Mouse (Mus musculus) liver, adult (tissue): ENCODE measurements around the gene Rab9b.

Experiments used
- GATA4 ChIP-seq: IDR thresholded peaks from 2 replicates; pipeline ENCODE4 v1.6.1; 2014; ENCODE audit warnings: mild to moderate bottlenecking, low read length; ENCODE audit not compliant: insufficient replicate concordance

Gene Rab9b

DNA sequence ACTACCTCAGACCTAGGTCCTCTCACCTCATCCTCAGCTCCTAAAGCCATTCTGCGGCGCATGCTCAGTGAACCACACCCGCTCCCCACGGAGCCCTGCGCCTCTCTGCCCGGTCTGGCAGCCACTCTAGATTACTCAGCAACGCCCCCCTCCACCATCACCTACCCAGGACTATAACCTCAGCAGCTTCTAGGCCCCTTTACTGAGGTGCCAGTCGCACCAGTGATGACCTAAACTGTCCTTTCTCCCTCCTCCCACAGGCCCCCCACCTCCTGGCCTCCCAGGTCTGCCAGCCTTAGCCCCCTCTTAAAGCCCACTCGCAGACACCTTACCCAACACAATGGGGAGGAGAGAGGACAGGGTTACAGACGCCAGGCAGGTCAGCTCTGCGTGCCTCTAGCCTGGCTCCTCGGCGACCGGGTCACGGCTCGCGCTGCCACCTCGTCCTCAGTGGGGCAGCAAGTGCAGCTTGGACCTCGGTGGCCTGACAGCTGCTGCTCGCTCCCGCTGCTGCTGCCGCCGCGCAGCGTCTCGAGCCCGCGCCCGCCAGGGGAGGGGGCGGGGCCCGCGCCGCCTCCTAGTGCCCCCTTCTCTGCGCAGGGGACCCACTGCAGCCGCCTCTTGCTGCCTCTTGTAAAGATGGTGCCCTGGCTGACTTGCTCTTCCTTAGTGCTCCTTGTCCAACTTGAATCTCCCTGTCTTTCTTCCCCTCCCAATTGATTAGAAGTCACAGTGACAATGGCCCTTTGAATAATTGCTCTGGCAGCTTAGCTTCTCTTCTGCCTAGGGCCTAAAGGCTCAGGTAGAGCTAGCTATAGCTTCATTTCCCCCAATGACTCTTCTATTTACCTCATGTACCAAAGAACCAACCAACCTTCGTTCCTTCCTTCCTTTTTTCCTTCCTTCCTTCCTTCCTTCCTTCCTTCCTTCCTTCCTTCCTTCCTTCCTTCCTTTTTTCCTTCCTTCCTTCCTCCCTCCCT is at the start of gene Rab9b:
Rab9b (minus strand) TSS at position 695 of the 980 bp plus-strand sequence.
- no peak for TF ChIP-seq GATA4

DNA sequence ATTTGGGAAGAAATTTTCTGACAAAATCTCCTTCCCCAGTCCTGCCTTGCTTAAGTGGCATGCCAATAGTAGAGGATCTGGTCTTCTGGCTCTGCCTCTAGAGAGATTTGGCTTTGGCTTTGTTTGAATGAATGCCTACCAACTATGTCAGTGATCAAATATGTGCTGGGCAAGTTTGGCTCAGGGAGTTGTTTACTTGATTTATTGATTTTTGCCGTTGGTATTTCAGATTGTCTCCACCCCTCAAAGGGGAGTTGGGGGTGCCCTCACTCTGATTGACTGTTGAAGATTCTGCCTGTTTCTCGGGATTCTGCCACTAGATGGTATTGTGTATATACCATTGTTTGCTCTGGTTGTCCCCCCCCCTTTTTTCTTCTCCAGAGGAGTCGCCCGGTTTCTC is 35.8 kb upstream of the Rab9b start:
- no peak for TF ChIP-seq GATA4

DNA sequence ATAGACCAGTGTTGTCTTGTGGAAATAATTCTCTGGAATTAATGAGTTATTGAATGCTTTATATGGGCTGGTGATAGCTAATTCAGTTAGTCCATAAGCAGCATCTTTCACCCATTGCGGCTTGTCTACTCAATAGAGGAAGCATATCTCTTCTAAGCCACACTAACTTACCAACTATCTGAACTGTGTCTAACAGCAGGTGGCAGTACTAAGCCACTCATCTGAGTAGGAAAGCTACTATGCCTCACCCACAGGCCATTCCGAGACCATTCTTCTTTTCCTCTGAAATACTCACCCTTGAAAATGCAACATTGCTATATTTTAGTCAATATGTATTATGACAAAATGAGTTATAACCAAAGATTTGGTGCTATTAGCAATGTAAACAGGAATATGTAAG is 27.2 kb upstream of the Rab9b start:
- TF ChIP-seq GATA4 = no peak

GRCm38 (mm10) chrX:136850300-136850699 is 18.3 kb downstream of the Rab9b start:
- no peak for TF ChIP-seq GATA4

DNA sequence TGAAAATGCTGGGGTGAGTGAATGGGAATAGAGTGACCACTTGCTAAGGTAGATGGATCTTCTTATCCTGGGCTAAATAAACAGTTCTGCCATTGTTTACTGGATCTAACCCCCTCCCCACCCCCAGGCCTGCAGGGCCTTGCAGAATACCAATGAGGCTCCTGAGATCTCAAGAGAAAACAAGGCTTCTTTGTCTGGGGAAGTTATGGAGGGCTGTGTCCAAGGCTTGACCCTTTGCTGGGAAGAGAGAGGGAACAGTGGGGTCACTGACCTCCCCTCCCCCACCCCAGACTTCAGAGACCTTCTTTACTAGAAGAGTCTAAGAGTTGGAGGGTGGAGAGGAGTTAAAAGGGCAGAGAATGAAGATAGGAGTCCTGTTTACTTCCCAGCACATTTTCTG is 39.9 kb downstream of the Rab9b start:
- no peak for TF ChIP-seq GATA4

DNA sequence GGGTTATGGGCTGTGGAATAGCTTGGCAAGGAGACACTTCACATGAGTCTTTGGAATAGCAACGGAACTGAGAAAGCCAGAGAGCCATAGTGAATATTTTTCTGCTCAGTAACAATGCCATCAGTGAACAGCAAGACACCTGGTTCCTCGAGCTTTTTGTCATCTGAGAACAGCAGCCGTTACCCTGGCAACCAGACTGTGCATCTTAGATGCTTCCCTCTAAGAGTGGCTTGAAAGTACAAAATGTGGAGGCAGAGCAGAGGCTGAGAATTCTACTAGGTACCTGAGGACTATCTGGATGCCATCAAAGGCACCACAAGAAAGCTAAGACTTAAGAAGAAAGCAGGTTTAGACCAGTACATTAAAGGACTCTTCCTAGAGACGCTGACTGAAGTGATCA is 43.5 kb downstream of the Rab9b start:
- no peak for TF ChIP-seq GATA4

DNA sequence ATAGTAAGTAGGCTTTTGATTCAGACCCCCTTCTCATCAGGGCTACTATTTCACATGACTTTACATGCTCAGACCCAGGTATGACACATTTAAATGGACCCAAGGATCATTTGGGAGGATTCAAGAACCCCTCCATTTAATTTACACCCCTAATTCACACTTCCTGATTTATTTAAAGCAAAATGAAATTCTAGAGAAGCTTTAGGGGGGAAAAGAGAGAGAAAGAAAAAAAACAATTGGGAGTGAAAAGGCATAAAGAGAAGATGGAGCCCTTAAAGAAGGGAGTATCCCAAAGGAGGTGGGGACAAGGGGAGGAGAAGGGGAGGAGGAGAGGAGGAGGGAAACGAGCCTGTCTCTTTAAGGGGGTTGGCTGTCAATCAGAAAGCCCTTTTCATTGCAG is 46.2 kb downstream of the Rab9b start, which contains the start of gene Plp1:
Plp1 (plus strand) TSS at position 301 of the 400 bp plus-strand sequence.
- TF ChIP-seq GATA4 = no peak

- TF ChIP-seq GATA4 = no peak
Observed at GRCm38 (mm10) chrX:136820250-136820649, 48.3 kb downstream of the Rab9b start.

DNA sequence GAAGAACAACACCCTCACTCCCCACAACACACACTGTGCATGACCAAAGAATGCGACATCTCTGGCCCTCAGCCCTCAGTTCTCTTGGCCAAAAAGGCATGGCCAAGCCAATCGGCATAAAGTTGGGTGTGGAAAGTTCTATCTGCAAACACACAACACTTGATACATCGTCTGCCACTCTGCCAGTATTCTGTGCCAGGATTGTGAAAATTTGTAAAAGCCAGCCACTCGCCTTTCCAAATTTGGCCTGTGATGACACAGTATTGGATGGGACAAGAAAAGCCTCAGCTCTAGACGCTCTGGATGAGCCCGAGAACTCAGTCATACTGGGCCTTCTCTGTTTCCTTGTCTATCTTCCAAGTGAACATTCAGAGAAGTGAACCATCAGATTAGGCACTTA is 48.8 kb downstream of the Rab9b start:
- no peak for TF ChIP-seq GATA4
